Comparison of ENCODE assay signal across 27 mouse cellular contexts in genomic region chr16:22462220-22462619, GRCm38 (mm10). TPM values are rescaled to one million over a fixed set of nuclear protein-coding genes. Genes with fewer than 3 reads are reported as not detected.
DNase-seq lines count a peak whose midpoint lies in the region; TF ChIP-seq lines count a peak whose summit lies in the region.
"Had no signal": no experiment of that assay in that cellular context is flagged by ENCODE, and none has a peak within 500 bp of the region (broad histone marks: within the 10 kb centered on the region; RNA-seq: fewer than 3 reads in every experiment).

No protein-coding gene starts in this region.

- WGBS in macrophage (ENCODE audit: missing documents): 81% methylated on average over 3 of the region's 3 CpGs

- H3K27ac ChIP-seq in gastrocnemius, adult 2 months: no peak overlapping the region
- 0 out of 2 replicates have a peak overlapping the region, but pooled peaks have one; percentile 28 for H3K27ac ChIP-seq in left cerebral cortex, adult 2 months
- 0 out of 2 replicates have a peak overlapping the region, but pooled peaks have one; percentile 52 for H3K27ac ChIP-seq in macrophage
- H3K27ac ChIP-seq: embryonic facial prominence, embryonic 10.5 days; embryonic facial prominence, embryonic 13.5 days; forebrain, embryonic 12.5 days; forebrain, embryonic 15.5 days; hindbrain, embryonic 14.5 days; hindbrain, postnatal 0 days had no signal

- TF ChIP-seq CTCF in gastrocnemius, adult 2 months (IDR thresholded peaks at IDR 0.05): no peak
- no peak for TF ChIP-seq CTCF in left cerebral cortex, adult 2 months (IDR thresholded peaks at IDR 0.05)

- DNase-seq in gastrocnemius, postnatal 25 days: peak; percentile 0
- no peak for DNase-seq in gastrocnemius, adult 2 months
- no peak for DNase-seq in left cerebral cortex, adult 2 months (ENCODE audit: extremely low spot score in 1 of 2, low spot score in 2 of 2)
- DNase-seq in left cerebral cortex, adult 8-10 months (ENCODE audit: low spot score in 2 of 2): no peak
- peak; percentile 80 for DNase-seq in brain, adult 2 months (ENCODE audit: low read depth, low spot score)
- no peak for DNase-seq in cerebellum, adult 8-10 months
- DNase-seq: adrenal gland, adult 8-10 months; adrenal gland, postnatal 36 days; cerebellum, adult 11 months; cerebellum, adult 2 months; cerebellum, postnatal 10 days; cerebellum, postnatal 36 days; embryo, embryonic 11 days; gastrocnemius, postnatal 14 days; heart, adult 18-20 months; heart, postnatal 14 days; heart, postnatal 4 days; kidney, adult 18-20 months had no signal

- H3K4me3 ChIP-seq in gastrocnemius, adult 2 months: no peak overlapping the region
- no peak overlapping the region for H3K4me3 ChIP-seq in left cerebral cortex, adult 2 months
- no peak overlapping the region for H3K4me3 ChIP-seq in macrophage (ENCODE audit: inconsistent target)
- H3K4me3 ChIP-seq: embryonic facial prominence, embryonic 10.5 days; embryonic facial prominence, embryonic 13.5 days; erythroblast, embryonic 14.5 days; forebrain, embryonic 12.5 days; forebrain, embryonic 15.5 days; heart, embryonic 12.5 days had no signal

- H3K36me3 ChIP-seq in macrophage (ENCODE audit: inconsistent target): no peaks in the 10 kb centered on the region
- H3K36me3 ChIP-seq: embryonic facial prominence, embryonic 10.5 days; embryonic facial prominence, embryonic 13.5 days; forebrain, embryonic 12.5 days; forebrain, embryonic 15.5 days; heart, embryonic 12.5 days had no signal

- intact Hi-C loops in gastrocnemius, adult 2 months (cut with DNase I): no loop called here
- intact Hi-C loops in left cerebral cortex, adult 2 months (cut with DNase I): no loop called here

- no peaks in the 10 kb centered on the region for H3K79me2 ChIP-seq in macrophage (ENCODE audit: inconsistent target)

RNA-seq across cellular contexts. Expression of gene Etv5, which starts 22.7 kb away (rescaled TPM):
- total RNA-seq in gastrocnemius, postnatal 25 days (2021): 10 to 100 TPM; 11.1 to 13.3 TPM
- 1 to 10 TPM; 7.1 to 7.5 TPM for total RNA-seq in gastrocnemius, adult 2 months (2021)
- total RNA-seq in left cerebral cortex, adult 2 months (2021): 10 to 100 TPM; 94.7 to 97.5 TPM
- total RNA-seq in left cerebral cortex, adult 8-10 months (2022): 10 to 100 TPM; 60.9 to 81.8 (median 65.7) TPM
- total RNA-seq in macrophage (2018; cell fraction: chromatin; rRNA removed): 10 to 100 TPM in 11 of 26 experiments, 1 to 10 TPM in 15; 2.3 to 15.9 (median 9.1) TPM
- total RNA-seq in macrophage (2018; cell fraction: cytosol; rRNA removed): 10 to 100 TPM in 25 of 26 experiments, 1 to 10 TPM in 1; 9.2 to 16.2 (median 12.9) TPM
- total RNA-seq in macrophage (2018; cell fraction: nucleus; rRNA removed): 10 to 100 TPM in 6 of 26 experiments, 1 to 10 TPM in 20; 5.1 to 68.1 (median 7.5) TPM
- polyA plus RNA-seq in macrophage (2018): 6.4 to 103 TPM (median 10.0 TPM) in 3 replicates

Comparison
In these comparisons a context has a peak if more than half of its experiments do, and no peak if none do; other contexts are left out.
1. DNase-seq: peak in gastrocnemius, postnatal 25 days (single experiment) and brain, adult 2 months (single experiment); none in gastrocnemius, adult 2 months (single experiment), left cerebral cortex, adult 2 months (0 of 2), left cerebral cortex, adult 8-10 months (0 of 2) and cerebellum, adult 8-10 months (single experiment).
2. RNA of gene Etv5, which starts 22.7 kb away (total RNA-seq): 94.7 to 97.5 TPM in left cerebral cortex, adult 2 months and 60.9 to 81.8 TPM in left cerebral cortex, adult 8-10 months; 11.1 to 13.3 TPM in gastrocnemius, postnatal 25 days and 7.1 to 7.5 TPM in gastrocnemius, adult 2 months; every median in the first group is over 4 times any median in the second.